Mouse (Mus musculus): ENCODE results near the gene Galnt7. TPM values are rescaled to one million over a fixed set of nuclear protein-coding genes. Genes with fewer than 3 reads are reported as not detected.
A peak's percentile ranks its signal among the peaks of the same experiment; 100 is the strongest.

Gene Galnt7
- polyA plus RNA-seq, 2 experiments = 2.5 to 4.4 TPM

- peak overlapping the region; percentile 4; the same call in 1 of the 2 replicates for H3K27ac ChIP-seq
- peak overlapping the region; percentile 79 for H3K9ac ChIP-seq (replicated peaks)
- no peaks in the 10 kb centered on the region for H3K36me3 ChIP-seq (replicated peaks; ENCODE audit: control insufficient read depth, insufficient read depth, low read depth)
- peaks cover 0 to 5% of the 10 kb centered on the region in 2 experiments; a peak in 2 of 4 replicates for H3K4me1 ChIP-seq (replicated peaks; ENCODE audit: control insufficient read depth in 2 of 2, insufficient read depth in 2 of 2, low read length in 1 of 2)
- under 1% methylated on average over 80 of the region's 91 CpGs for WGBS (ENCODE audit: insufficient replicate concordance)
- H3K9me3 ChIP-seq (ENCODE audit: control insufficient read depth, low read length) = no peaks in the 10 kb centered on the region
- H3K4me2 ChIP-seq (ENCODE audit: low read depth) = peak overlapping the region; percentile 86
- ATAC-seq (ENCODE audit: insufficient read depth) (peak; percentile 82), DNase-seq (ENCODE audit: low read depth in 3 of 3, low spot score in 3 of 3) (no peak)
- H3K4me3 ChIP-seq (ENCODE audit: insufficient read depth in 1 of 2, low read depth in 2 of 2, low read length in 2 of 2) = peak overlapping the region; percentile 58 to 75
- TF ChIP-seq EP300 (IDR thresholded peaks at IDR 0.05; ENCODE audit: low read depth) = no peak
- TF ChIP-seq CTCF (IDR thresholded peaks at IDR 0.05; ENCODE audit: low read depth) = no peak
- H3K27me3 ChIP-seq (ENCODE audit: control insufficient read depth, insufficient read depth, low read length) = no peaks in the 10 kb centered on the region
These were observed 960 bp downstream of the Galnt7 start for GRCm38 (mm10) chr8:57651689-57652455.

GRCm38 (mm10) chr8:57651357-57651688 lies 1.5 kb downstream of the Galnt7 start:
- DNase-seq (ENCODE audit: low read depth in 3 of 3, low spot score in 3 of 3) = no peak
- no peak overlapping the region for H3K27ac ChIP-seq

GRCm38 (mm10) chr8:57650216-57650615 lies 2.6 kb downstream of the Galnt7 start:
- ATAC-seq (ENCODE audit: insufficient read depth) (no peak), DNase-seq (ENCODE audit: low read depth in 3 of 3, low spot score in 3 of 3) (no peak)
- Histone ChIP-seq H3K4me2 (ENCODE audit: low read depth) (no peak overlapping the region), H3K27ac (no peak overlapping the region), H3K4me1 (replicated peaks; ENCODE audit: control insufficient read depth in 2 of 2, insufficient read depth in 2 of 2, low read length in 1 of 2) (peaks cover 0 to 5% of the 10 kb centered on the region in 2 experiments; a peak in 2 of 4 replicates), H3K4me3 (ENCODE audit: insufficient read depth in 1 of 2, low read depth in 2 of 2, low read length in 2 of 2) (no peak overlapping the region), H3K27me3 (ENCODE audit: control insufficient read depth, insufficient read depth, low read length) (no peaks in the 10 kb centered on the region), H3K9ac (replicated peaks) (no peak overlapping the region), H3K9me3 (ENCODE audit: control insufficient read depth, low read length) (no peaks in the 10 kb centered on the region), H3K36me3 (replicated peaks; ENCODE audit: control insufficient read depth, insufficient read depth, low read depth) (no peaks in the 10 kb centered on the region)
- WGBS (ENCODE audit: insufficient replicate concordance) = 66% methylated on average over 6 of the region's 6 CpGs
- TF ChIP-seq CTCF (IDR thresholded peaks at IDR 0.05; ENCODE audit: low read depth) (no peak), EP300 (IDR thresholded peaks at IDR 0.05; ENCODE audit: low read depth) (no peak)

More at GRCm38 (mm10) chr8:57651357-57651688, 1.5 kb downstream of the Galnt7 start:
- Histone ChIP-seq H3K27me3 (ENCODE audit: control insufficient read depth, insufficient read depth, low read length) (no peaks in the 10 kb centered on the region), H3K4me2 (ENCODE audit: low read depth) (peak overlapping the region; percentile 86), H3K4me1 (replicated peaks; ENCODE audit: control insufficient read depth in 2 of 2, insufficient read depth in 2 of 2, low read length in 1 of 2) (peaks cover 0 to 5% of the 10 kb centered on the region in 2 experiments; a peak in 2 of 4 replicates), H3K9ac (replicated peaks) (peak overlapping the region; percentile 79), H3K4me3 (ENCODE audit: insufficient read depth in 1 of 2, low read depth in 2 of 2, low read length in 2 of 2) (peak overlapping the region; percentile 58 to 75), H3K9me3 (ENCODE audit: control insufficient read depth, low read length) (no peaks in the 10 kb centered on the region), H3K36me3 (replicated peaks; ENCODE audit: control insufficient read depth, insufficient read depth, low read depth) (no peaks in the 10 kb centered on the region)
- WGBS (ENCODE audit: insufficient replicate concordance) = 1% methylated on average over 8 of the region's 8 CpGs
- no peak for ATAC-seq (ENCODE audit: insufficient read depth)
- TF ChIP-seq EP300 (IDR thresholded peaks at IDR 0.05; ENCODE audit: low read depth) (no peak), CTCF (IDR thresholded peaks at IDR 0.05; ENCODE audit: low read depth) (no peak)

- TF ChIP-seq EP300 (IDR thresholded peaks at IDR 0.05; ENCODE audit: low read depth) (no peak), CTCF (IDR thresholded peaks at IDR 0.05; ENCODE audit: low read depth) (no peak)
- no peak overlapping the region for H3K4me2 ChIP-seq (ENCODE audit: low read depth)
- no peaks in the 10 kb centered on the region for H3K9me3 ChIP-seq (ENCODE audit: control insufficient read depth, low read length)
- ATAC-seq (ENCODE audit: insufficient read depth) = no peak
- no peak overlapping the region for H3K27ac ChIP-seq
- no peaks in the 10 kb centered on the region for H3K36me3 ChIP-seq (replicated peaks; ENCODE audit: control insufficient read depth, insufficient read depth, low read depth)
- H3K4me3 ChIP-seq (ENCODE audit: insufficient read depth in 1 of 2, low read depth in 2 of 2, low read length in 2 of 2) = no peak overlapping the region
- 18% methylated on average over 3 of the region's 3 CpGs for WGBS (ENCODE audit: insufficient replicate concordance)
- H3K9ac ChIP-seq (replicated peaks) = no peak overlapping the region
- H3K4me1 ChIP-seq (replicated peaks; ENCODE audit: control insufficient read depth in 2 of 2, insufficient read depth in 2 of 2, low read length in 1 of 2) = peaks cover 0 to 11% of the 10 kb centered on the region in 2 experiments; a peak in 2 of 4 replicates
- no peak for DNase-seq (ENCODE audit: low read depth in 3 of 3, low spot score in 3 of 3)
- no peaks in the 10 kb centered on the region for H3K27me3 ChIP-seq (ENCODE audit: control insufficient read depth, insufficient read depth, low read length)
These were observed 5.3 kb downstream of the Galnt7 start for GRCm38 (mm10) chr8:57647566-57647965.

GRCm38 (mm10) chr8:57644281-57644680 lies 8.6 kb downstream of the Galnt7 start:
- Histone ChIP-seq H3K4me3 (ENCODE audit: insufficient read depth in 1 of 2, low read depth in 2 of 2, low read length in 2 of 2) (no peak overlapping the region), H3K36me3 (replicated peaks; ENCODE audit: control insufficient read depth, insufficient read depth, low read depth) (no peaks in the 10 kb centered on the region), H3K9me3 (ENCODE audit: control insufficient read depth, low read length) (no peaks in the 10 kb centered on the region), H3K4me2 (ENCODE audit: low read depth) (no peak overlapping the region), H3K27me3 (ENCODE audit: control insufficient read depth, insufficient read depth, low read length) (no peaks in the 10 kb centered on the region), H3K4me1 (replicated peaks; ENCODE audit: control insufficient read depth in 2 of 2, insufficient read depth in 2 of 2, low read length in 1 of 2) (peaks cover 0 to 11% of the 10 kb centered on the region in 2 experiments; a peak in 2 of 4 replicates), H3K9ac (replicated peaks) (no peak overlapping the region), H3K27ac (no peak overlapping the region)
- ATAC-seq (ENCODE audit: insufficient read depth) (peak; percentile 69), DNase-seq (ENCODE audit: low read depth in 3 of 3, low spot score in 3 of 3) (no peak)
- 25% methylated on average over 6 of the region's 6 CpGs for WGBS (ENCODE audit: insufficient replicate concordance)
- TF ChIP-seq CTCF (IDR thresholded peaks at IDR 0.05; ENCODE audit: low read depth) (no peak), EP300 (IDR thresholded peaks at IDR 0.05; ENCODE audit: low read depth) (peak; percentile 52)
